Mouse (Mus musculus) urinary bladder, postnatal 36 days (tissue): Measurements from ENCODE around the gene Zswim4.

Experiments
- DNase-seq, 2 experiments: peaks; one replicate each; pipeline ENCODE4 v3.0.0; 2022; ENCODE audit warnings: low spot score in 2 of 2, mixed read lengths in 1 of 2

The Zswim4 gene

DNA sequence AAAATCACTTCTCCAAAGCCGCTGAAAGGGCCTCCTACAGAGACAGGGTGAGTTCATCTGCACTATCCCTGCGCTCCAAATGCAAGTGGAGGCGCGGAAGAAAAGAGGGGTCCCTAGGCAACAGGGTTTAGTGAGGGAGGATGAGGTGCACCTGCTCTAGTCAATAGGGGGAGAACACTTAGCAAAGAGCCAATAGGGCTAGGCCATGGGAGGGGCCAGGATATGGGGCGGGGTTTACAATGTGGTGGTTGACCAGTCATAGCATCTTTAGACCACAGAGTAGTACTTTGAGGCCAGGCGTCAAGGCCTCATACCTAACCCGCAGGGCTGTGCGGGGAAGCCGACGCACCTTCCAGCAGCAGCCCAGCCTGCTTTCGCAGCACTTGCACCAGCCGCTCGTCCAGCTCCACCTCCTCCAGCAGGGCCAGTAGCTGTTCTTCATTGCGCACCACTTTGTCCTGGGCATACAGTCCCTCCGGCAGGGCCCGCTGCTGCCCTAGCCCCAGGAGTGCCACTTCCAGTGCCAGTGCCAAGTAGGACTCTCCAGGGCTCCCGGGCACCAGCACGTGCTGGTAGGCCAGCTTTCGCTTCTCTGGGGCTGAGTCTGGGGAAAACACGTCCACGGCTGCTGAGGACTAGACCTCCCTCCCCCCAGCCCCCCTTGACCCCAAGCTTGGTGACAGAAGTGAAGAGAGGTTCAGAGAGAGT, 13.4 kb downstream of the Zswim4 start:
- DNase-seq, result no peak

DNA sequence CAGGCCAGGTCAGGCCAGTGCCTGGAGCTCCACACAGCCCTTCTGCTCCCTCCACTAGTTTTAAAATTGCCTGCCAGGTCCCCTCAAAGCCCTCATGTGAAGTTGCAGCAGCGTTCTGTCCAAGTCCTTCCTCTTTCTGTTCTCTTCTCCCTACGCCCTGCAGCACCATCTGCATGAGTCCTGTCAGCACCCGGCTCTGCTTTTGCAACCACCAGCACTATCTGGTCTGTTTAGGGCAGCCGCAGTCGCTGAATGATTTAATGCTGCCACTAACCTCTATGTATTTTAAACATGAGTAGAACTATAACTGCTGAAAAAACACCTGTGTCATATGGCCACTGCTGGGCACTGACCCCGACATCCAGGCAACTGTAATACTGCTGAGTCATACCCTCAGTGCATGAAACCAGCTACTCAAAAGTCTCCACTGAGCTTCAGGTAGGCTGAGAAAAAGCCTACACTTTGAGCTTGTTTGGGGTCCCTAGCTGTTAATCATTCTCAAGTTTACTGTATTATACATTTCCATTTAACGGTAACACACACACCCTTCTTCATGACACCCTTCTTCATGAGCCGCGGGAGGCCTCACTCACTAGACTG, 14.2 kb downstream of the Zswim4 start:
- DNase-seq, result no peak

DNA sequence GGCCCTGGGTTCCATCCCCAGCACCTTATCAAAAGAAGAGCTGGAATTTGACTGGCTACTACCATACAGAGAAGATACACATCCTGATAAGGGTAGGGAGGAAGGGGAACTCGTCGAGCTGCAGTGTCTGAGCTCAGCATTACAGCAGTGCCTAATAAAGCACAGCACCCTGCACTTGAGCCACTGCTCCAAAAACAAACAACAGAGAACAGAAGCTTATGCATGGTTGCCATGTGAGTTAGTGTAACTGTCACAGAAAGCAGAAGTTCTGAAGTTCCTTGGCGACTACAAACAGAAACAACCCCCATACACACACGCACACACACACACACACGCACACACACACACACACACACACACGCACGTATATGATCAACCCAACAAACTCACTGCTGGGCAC, 16.8 kb downstream of the Zswim4 start:
- no peak for DNase-seq

DNA sequence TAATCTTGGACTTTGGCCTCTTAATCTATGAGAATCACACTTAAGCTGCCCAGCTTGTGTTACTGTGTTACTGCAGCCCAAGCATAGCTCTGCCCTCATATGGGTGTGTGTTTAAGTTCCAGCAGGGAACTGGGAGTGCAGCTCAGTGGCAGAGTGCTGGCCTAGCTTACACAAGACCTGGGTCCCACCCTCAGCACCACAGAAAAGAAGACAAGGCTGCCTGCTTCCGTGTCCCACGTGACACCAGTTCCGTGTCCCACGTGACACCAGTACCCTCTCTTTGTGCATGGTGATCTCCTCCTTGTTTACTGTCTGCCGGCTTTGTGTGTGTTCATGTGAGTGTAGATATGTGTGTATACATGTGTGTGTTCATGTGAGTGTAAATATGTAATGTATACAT, 18.7 kb downstream of the Zswim4 start:
- DNase-seq, result no peak

DNA sequence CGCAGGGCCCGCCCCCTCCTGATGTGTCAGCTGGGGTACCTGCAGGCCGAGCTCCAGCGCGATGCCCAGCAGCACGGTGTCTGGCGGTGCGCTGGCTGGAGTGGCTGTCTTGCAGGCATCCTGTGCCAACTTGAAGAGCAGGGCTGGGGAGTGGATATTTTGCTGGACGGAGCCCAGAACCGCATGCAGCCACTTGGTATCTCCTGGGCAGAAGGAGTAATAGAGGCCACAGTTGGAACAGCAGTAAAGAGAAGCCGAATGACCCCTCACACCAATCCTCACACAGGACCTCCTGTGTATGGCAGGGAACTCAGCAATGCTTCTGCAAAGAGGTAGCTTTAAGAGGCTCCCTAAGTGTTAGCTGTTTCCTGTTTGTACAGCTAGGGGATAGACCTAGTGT, 19.6 kb downstream of the Zswim4 start:
- no peak for DNase-seq

DNA sequence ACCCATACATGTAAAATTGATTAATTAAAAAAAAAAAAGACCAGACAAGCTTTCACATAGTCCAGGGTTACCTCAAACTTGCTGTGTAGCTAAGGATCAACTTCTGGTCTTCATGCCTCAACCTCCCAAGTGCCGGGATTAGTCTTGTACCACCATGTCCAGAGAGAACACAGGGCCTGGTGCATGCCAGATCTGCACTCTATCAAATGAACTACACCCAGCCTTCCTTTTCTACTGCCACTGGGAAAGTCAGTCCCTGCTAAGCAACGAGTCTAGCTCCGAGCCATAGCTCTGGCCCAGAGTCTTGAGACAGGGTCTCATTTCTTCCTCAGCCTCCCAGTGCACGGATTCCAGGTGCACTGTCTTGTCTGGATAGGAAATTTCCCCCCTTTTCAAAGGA, 23.6 kb downstream of the Zswim4 start:
- no peak for DNase-seq

DNA sequence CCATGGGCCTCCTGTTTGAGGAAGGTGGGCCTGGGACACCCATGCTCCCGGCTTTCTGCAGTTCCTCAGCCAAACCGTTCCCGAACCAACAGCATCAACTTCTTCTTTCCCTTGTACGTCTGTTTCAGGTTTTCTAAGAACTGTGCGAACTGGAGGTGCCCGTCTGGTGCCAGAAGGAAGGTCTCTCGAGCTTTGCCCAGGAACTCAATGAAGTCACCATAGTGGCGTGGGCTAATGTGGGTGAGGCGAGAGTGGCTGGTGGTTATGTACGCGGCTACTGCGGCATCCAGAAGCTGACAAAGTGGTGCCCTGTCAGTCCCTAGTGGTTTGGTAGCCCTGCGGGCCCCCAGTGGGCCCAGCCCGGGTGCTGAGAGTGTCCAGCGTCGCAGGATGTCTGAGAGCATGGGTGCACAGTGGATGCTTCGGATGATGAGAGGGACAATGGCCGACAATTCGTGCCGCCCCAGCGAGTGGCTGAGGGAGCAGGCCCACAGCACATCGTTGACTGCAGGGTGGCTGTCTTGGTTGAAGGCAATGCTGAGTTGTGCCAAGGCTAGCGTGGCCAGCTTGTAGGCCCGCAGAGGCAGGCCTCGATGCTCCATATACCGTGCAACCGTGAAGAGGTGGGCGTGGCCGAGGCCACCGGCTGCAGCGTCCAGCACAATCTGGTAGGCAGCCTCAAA, 24.8 kb downstream of the Zswim4 start:
- no peak for DNase-seq

DNA sequence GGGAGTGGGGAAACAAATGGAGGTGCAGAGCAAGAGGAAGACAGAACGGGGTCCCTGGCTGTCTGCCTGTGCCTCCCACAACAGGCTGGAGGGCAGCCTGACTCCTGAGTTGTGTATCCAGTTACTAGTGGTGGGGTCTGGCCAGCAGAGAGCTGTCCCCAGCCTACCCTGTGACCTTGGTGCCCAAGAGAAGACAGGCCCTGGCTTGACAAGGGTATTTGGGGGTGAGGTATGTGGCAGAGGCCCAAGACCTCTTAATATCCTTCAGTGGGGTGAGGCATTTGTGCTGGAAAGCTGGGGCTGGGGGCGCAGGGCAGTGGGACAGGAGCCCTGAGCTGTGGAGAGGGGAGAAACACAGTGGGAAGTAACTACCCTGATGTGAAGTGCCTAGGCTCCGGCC, 25.7 kb downstream of the Zswim4 start:
- no peak for DNase-seq

DNA sequence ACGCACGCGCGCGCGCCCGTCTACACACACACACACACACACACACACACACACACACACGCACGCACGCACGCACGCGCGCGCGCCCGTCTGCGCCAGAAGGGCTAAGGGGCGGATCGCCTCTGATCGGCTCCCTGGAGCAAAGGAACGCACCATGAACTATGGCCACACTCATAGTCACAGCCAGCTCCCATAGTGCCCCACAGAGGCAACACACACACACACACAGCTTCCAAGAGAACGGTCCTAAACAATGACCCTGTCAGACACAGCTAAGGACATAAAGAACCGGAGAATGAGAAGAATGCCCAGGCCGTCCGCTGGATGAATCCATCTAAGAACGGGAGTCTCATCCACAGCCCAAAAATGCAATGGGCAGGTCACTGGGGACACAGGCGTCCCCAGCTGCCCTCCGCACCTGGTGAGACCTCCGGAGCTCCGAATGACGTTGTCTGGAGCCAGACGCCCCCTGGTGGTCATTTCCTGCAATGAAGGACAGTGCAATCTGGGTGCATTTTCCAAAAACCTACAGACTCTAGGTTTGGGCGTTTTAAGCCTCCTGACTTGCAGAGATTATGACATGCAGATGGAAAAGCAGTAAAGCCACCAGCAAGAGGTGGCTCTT, 26.6 kb downstream of the Zswim4 start:
- peak; percentile 75 to 78 for DNase-seq

DNA sequence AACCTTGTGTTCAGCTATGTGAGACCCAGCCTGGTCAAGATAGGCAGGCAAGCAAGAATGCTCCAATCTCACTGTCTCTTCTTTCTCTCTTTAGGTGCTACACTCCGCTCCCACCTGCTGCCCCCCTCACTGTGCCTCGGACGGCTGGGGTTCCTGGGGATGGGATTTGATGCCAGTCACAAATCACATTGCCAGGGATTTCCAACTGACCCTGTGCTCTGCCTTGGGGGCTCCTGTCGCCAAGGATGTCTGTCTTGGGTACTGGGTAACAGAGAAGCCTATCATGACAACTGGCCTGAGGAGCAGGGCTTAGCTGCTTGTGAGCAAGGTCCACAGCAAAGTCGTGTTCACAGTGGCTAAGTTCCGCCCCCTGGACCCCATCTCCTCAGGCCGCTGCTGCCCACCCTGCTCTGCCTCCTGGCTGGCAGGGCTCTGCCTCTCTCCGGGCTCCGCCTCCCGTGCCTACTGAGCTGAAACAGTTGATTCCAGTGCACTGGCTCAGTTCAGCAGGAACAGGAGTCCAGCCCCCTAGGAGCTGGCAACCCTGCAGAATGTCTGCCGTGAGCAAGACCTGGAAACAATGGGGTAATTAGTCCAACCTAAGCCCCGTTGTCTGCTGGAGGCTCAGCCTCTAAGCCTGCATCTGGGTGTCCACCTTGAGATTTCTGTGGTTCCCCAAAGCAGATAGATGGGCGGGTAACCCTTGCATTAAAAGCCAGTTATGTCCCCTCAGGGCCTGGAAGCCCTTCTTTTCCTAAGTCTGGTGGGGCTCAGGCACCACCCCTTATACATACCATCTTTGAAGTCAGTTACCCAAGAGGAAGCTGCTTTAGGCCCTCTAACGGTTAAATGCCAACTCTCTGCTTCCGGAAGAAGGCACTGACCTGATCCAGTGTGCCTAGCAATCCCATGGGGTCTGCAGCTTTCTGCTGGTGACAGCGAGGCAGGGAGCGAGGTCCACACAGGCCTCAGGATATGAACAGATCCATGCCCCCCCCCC, 28.2 kb downstream of the Zswim4 start:
- DNase-seq, result no peak

DNA sequence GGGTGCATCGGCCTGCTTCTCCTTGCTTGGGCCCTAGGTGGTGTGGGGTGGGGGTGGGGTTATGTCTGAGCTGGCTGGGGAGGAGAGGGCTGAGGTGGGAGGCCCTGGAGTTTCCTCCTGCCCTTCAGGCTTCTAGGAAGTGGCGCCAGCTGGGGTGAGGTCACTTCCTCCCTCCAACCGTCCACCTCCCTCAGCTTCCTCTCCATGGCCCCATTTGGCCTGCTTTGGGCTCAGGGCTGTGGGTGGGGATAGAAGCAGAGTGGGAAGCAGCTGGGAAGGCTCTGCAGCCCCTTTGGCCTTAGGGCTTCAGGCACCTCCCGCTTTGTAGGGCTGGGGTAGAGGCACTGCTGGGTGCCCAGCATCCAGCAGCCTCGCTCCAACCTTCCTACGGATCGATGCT, 29.0 kb downstream of the Zswim4 start:
- peak in 1 of 2 experiments; percentile 58 for DNase-seq

DNA sequence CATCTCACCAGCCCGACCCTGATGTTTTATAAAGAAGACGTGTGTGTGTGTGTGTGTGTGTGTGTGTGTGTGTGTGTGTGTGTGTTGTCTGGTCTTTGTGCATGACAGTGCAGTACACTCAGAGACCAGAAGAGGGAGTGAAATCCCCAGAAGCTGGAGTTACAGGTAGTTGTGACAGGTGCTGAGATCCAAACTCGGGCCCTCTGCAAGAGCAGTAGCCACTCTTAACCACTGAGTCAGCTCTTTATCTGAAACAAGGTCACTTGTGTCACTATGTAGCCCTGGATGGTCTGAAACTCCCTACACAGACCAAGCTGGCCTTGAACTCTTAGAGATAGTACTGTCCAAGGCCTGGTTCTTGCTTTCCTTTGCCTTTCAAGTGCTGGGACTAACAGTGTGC, 30.2 kb downstream of the Zswim4 start:
- no peak for DNase-seq

DNA sequence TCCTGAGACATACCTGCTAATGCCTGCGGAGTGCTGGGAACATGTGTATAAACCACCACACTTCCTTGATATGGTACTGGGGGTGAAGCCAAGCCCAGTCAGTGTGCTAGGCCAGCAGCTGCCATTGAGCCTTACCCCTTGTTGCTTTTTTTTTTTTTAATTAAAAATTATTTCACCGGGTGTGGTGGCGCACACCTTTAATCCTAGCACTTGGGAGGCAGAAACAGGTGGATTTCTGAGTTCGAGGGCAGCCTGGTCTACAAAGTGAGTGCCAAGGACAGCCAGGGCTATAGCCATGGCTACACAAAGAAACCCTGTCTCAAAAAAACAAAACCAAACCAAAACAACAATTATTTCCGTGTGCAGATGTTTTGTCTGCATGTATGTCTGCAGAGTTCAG, 31.8 kb downstream of the Zswim4 start:
- DNase-seq, result no peak

DNA sequence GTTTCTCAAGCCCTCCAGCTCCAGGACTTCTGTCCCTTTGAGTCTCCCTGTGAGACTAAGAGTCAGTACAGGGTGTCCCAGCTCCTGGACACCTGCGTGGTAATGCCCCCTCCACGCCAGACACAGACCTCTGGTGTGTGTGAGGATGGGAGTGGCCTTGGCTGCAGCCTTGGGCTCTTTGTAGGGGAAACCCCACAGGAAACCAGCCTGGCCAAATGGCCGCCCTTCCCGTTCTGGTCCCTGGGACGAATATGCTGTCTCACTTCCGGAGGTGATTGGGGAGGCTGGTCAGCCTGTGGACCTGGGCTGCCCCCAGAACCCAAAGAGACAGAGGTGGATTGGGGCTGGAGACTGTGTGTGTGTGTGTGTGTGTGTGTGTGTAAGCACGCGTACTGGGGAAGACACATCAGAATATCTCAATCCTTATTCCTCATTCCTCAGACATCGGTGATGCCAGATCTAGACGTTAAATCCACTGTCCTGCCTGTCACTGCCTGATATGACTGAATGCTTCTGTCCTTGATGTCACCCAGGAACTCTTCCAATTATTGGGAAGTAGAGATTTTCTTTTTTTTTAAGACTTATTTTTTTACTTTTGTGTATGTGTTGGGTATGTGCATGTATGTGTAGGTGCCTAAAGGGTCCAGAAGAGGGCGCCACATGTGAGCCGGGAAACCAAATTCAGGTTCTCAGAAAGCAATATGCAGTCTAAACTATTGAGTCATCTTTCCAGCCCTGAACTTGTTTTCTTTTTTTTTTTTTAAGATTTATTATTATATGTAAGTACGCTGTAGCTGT, 32.7 kb downstream of the Zswim4 start:
- peak; percentile 53 to 72 for DNase-seq

DNA sequence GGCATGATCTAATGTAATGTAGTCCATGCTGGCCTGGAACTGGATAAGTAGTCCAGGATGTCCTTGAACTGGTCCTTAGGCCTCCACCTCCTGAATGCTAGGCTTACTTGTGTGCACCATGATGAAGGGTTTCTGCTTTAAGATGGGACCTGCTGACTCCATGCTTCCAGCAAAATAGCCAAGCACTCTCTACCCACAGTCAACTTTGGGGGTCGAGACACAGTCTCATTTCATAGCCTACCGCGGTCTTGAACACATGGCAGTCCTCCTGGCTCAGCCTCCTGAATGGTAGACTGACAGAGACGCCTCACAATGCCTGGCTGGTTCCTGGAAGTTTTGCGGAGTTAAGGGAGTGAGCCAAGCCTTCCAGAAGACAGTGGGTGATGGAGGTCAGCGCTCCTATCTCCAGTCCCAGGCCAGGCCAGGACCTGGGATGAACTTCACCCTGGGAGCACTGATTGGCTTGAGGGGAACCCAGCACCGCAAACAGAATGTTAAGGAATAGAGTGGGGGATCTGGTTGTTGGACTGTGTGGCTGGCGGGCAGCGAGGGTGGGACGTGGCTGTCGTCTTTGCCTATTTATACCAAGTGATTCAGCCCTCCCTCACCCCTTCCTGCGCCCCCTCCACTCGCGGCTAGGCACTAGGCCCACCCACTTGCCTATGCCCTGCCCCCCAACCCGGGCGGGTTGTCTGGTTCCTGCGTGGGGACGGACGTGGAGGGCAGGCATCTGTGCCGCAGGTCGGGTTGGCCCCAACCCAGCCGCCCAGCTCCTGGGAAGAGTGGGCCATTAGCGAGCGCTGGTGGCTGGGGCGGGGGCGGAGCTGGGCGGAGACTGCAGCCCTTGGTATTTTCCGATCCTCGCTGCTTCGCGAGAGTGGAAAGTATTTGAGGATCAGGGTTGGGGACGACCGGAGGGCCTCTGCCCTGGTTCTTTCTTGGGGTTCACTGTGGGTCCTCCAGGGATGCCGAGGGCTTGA, 33.6 kb downstream of the Zswim4 start:
- DNase-seq, result peak; percentile 72 to 84

DNA sequence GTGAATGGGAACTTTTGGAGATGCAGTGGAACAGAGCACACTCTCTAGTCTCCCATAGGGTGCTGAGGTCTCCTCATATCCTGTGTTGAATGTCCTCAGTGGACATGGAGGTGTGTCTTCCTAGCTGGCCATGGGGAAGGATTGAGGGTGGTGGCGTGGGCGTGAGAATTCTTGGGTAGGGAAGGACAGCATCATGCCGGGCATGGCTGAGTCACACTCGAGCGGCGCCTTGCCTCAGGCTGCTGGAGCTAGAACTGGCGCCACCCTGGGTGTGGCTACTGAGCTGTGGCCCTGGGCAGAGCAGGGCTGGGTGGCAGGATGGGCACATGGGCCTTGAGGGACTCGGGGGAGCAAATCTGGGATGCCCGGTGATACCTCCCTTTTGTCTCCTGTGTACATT, 34.4 kb downstream of the Zswim4 start:
- DNase-seq, result peak; percentile 69 to 84

DNA sequence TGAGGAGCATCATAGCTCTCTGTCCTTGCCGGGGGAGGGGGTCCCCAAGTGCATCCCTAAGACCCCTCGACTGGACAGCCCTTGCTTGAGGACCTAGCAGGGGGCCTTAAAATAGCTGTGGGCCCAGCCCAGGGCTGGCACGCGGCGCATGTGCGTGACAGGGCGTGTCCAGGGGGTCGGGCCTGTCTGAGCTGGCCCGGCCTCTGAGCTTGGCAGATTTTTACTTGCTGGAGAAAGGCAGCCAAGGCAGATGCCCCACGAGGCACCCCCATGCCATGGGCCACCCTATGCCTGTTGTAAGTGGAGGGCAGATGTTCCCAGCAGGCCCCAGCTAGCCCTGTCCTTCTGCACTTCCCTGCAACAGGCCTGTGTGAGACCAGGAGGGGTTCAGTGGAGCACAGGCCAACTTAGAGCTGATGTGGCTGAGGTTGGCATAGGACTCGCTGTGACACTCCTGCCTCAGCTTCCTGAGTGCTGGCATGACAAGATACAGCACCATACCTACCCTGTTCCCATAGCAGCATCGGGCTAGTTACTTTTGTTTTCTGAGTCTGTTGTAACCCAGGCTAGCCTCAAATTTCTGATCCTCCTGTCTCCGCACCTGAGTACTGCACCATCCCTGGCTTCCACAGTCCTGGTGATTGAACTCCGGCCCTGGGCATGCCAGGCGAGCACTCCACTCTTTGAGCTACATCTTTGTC, 35.2 kb downstream of the Zswim4 start:
- peak; percentile 81 to 89 for DNase-seq

DNA sequence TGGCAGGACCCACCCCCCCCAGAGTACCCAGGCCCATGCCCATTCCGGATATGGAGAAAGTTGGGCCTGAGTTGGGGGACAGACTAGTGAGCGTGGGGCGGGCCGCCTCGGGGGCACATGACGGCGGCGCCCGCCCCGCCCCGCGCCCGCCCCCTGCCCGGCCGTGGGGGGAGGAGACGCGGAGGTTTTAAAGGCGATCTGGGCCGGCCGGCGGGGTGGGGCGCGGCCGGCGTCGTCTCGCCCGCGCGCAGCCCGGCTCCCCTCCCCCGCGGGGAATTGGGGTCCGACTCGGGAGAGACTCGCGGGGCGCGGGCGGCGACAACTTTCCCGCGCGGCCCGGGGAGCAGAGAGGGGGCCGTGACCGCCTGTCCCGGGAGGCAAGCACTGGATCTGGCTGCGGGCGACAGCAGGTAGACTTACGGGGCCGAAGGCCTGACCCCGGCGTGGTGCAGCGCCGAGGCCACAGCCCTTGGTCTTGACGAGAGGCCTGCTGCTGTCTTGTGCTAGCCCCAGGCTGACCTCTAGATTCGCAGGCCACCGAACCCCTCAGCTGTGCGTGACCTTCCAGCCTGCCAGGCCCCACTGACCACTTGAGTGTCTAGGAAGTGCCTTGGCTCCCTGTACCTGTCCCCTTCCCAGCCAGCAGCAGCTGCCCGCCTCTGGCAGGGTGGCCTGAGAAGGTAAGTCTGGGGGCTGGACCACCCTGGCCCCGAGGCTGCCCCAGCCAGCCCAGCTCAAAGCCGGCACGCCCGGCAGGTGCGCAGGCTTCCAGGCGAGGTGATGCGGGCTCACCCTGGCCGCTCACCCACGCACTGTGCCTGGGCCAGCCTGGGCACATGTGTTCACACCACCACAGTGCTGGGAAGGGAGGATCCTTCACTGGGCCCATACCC, 36.0 kb downstream of the Zswim4 start:
- DNase-seq, result peak; percentile 80 to 86
